Mouse (Mus musculus): ENCODE data around the gene Gm45062.

Gm45062 gene

GRCm38 (mm10) chr6:8368198-8368864 lies 109.1 kb downstream of the Gm45062 start:
- ATAC-seq (ENCODE audit: low TSS enrichment) = no peak

GRCm38 (mm10) chr6:8370624-8371023 lies 111.4 kb downstream of the Gm45062 start:
- ATAC-seq (ENCODE audit: low TSS enrichment) = no peak

GRCm38 (mm10) chr6:8373051-8373450 lies 113.8 kb downstream of the Gm45062 start:
- no peak for ATAC-seq (ENCODE audit: low TSS enrichment)

DNA sequence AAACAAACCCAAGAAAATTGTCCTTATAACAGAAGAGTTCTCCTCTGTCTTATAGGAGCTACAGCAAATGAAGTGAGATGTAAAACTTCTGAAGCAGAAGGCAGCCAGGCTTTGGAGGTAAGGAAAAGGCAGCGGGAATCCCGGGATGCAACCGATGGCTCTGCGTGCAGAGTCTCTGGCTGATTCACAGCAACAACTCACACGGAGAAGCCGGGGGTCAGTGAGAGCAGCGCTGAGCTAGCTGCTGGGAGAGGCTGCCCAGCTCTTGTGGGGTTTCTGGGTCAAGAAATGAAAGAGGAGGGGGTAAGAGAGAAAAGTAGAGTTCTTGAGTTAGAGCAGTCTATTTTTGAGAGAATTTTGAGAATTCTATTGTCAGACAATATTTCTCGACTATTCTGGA lies 114.6 kb downstream of the Gm45062 start:
- ATAC-seq (ENCODE audit: low TSS enrichment) = peak; percentile 75

DNA sequence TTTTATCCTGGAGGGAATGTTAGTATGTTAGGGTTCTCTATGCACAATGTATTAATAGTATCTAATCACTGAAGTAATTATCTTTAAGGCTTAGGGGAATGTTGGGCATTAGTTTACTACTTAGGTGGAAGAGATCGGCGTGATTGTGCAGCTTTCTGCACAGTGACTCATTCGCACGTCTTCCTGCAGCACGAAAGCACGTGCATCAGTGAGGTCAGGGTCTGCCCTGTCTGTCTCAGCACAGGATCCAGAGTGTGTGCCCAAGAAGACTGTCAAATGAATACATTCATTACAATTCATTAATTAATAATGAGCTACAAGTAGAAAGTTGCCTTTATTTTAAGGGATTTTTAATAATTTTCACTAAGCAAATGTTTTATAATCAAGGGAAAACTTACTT lies 115.0 kb downstream of the Gm45062 start:
- ATAC-seq (ENCODE audit: low TSS enrichment) = no peak

DNA sequence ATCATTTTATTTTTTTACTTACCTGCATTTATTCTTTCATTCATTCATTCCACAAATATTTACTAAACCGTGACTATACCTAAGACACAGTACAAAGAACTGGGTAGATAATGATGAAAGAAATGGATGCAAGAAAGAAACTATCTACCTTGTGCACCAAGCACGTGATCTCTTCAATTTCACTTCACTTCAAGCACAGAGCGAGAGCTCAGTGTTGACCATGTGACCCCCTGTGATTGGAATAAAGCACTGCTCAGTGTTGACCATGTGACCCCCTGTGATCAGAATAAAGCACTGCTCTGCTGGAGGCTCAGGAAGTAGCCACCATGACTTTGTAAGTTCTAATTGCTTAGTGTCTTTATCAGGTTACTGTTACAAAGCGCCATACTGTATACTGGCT lies 115.5 kb downstream of the Gm45062 start:
- ATAC-seq (ENCODE audit: low TSS enrichment) = no peak

- no peak for ATAC-seq (ENCODE audit: low TSS enrichment)
Measured at GRCm38 (mm10) chr6:8376351-8376750, 117.1 kb downstream of the Gm45062 start.

DNA sequence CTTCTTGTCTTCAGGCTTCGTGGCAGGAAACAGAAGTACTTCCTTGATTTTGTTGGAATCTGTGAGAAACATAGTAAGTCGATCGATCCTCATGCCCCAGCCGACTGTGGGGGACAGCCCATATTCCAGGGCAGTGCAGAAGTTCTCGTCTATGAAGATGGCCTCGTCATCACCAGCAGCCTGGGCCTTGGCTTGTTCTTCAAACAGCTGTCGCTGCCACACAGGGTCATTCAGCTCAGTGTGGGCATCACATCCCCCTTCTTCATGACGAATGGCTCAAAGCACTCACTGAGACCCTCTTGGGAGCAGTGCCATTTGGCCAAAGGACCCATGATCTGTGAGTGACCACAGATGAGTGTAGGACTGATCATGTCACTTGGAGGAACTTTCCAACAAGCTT lies 118.4 kb downstream of the Gm45062 start:
- ATAC-seq (ENCODE audit: low TSS enrichment) = no peak

GRCm38 (mm10) chr6:8389307-8389706 lies 130.1 kb downstream of the Gm45062 start:
- no peak for ATAC-seq (ENCODE audit: low TSS enrichment)

DNA sequence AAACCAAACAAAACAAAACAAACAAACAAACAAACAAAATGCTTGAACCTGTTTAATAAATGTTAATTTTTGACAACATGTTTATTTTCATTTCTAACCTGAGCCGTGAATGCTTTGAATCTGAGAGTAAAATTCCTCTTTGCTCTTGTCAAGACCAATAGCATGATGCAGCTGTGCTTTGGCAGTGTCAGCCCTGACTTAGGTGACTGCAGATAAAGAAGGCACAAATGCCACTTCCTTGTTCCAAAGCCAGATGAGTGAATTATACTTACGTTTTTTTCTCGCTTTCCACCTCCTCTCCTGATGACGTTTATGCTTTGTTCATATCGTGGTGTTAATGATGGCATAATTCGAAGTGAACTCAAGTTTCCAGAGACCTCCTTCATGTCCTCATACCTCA lies 131.0 kb downstream of the Gm45062 start:
- no peak for ATAC-seq (ENCODE audit: low TSS enrichment)

DNA sequence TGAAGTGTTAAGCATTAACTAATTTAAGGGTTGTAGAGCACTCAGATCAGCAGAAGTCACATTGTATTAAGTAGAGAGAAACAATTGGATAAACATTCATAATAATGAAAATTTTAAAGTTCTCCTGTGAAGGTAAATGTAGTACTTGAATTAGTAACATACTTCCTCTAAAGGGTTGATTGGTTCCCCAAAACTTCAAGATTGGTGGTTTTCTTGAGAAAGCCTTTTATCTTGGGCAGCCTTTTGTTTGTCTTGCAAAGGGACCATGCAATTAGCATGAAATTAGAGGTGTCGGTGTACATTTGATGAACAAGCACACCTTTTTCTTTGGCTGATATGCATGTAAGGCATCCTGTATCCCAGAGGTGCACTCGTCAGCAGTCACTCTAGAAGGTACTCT lies 131.7 kb downstream of the Gm45062 start:
- ATAC-seq (ENCODE audit: low TSS enrichment) = no peak

GRCm38 (mm10) chr6:8393029-8393428 lies 133.8 kb downstream of the Gm45062 start:
- no peak; the same call in 1 of the 2 replicates for ATAC-seq (ENCODE audit: low TSS enrichment)

- ATAC-seq (ENCODE audit: low TSS enrichment) = no peak
Measured at GRCm38 (mm10) chr6:8394044-8394443, 134.8 kb downstream of the Gm45062 start.

- no peak for ATAC-seq (ENCODE audit: low TSS enrichment)
Measured at GRCm38 (mm10) chr6:8395061-8395460, 135.8 kb downstream of the Gm45062 start.

DNA sequence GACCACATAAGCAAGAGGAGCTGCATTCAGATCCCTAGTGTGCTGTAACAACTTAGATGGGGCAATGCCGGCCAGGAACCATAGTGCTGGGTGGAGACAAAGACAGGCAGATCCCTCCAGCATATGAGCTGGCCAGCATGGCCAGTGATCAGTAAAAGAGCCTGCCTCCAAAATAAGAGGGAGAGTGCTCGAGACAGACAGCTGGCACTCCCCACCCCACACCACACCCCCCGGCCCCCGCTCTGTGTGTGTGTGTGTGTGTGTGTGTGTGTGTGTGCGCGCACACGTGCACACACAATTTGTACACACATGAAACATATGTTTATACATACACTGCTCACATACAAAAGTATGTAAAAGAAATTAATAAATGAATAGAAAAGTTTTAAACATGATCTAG lies 138.0 kb downstream of the Gm45062 start:
- no peak for ATAC-seq (ENCODE audit: low TSS enrichment)

DNA sequence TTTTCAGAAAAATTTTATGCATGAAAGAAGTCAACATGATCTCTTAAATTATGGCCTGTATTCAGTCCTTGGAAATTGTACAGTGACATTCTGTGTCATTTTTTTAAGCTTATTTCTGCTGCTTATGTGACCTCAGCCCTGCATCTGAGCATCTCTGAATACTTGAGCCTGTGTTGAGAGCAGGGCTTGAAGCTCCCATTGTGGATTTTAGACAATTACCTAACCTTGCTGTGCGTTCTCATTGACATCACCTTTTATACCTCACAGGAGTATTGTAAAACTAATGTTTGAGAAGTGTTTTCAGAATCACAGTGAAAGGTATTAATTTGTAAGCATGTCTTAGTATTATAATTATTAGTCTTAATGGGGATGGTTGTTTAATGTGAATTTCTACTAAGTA lies 140.5 kb downstream of the Gm45062 start:
- ATAC-seq (ENCODE audit: low TSS enrichment) = no peak

DNA sequence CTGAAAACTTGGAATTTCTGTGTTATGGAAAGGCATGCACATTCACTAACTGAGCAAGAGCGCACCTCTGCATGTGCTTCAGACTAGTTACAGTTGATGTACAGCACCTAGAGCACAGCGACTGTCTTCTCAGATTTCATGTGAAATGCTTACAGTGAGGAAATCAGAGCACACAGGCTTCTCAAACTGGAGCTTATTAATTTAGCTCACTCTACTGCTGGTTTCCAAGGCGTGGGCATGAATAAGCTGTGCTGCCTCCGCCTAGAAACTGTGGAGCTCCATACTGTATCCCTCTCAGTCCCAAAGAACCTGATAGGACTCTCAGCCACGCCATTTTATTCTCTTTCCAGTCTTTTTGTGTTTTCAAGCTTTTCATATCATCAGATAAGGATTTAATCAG lies 143.9 kb downstream of the Gm45062 start:
- peak; percentile 94 for ATAC-seq (ENCODE audit: low TSS enrichment)

DNA sequence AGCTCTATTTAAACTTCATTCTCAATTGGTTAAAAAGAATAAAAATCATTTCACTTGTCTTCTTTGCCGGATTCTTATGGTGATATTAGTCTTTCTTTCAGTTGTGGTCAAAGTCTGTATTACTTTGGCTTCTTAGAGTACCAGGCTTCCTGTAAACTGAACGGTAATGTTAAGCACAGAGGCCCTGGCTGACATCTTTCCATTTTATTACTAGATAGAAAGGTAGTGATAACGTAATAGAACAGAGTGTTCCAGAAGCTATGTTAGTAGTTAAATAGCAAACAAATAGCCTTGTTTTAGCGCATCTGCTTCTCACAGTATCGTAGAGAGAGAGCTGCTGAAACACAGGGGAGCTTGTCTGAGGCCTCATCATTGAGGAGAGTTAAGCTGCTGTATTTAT lies 146.6 kb downstream of the Gm45062 start:
- no peak for ATAC-seq (ENCODE audit: low TSS enrichment)

DNA sequence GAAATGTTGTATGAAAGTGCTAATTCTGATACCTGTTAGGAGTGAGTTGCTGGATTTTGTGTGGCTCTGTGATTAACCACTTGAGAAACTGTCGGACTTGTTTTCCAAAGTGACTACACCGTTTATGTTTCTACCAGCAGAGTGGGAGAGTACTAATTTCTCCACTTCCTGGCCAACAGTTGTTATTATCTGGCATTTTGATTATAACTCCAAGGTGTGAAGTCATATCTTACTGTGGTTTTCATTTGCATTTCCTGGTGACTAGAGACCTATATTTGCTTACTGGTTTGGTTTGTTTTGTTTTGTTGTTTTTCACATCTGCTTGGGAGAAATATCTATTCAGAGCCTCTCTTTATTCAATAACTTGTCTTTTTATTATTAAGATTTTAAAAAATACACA lies 149.1 kb downstream of the Gm45062 start:
- ATAC-seq (ENCODE audit: low TSS enrichment) = no peak

- no peak for ATAC-seq (ENCODE audit: low TSS enrichment)
Measured at GRCm38 (mm10) chr6:8409865-8410264, 150.6 kb downstream of the Gm45062 start.

- ATAC-seq (ENCODE audit: low TSS enrichment) = peak; percentile 70
Measured at GRCm38 (mm10) chr6:8412845-8413598, 153.8 kb downstream of the Gm45062 start.

GRCm38 (mm10) chr6:8414020-8414419 lies 154.8 kb downstream of the Gm45062 start:
- ATAC-seq (ENCODE audit: low TSS enrichment) = peak; percentile 69

- ATAC-seq (ENCODE audit: low TSS enrichment) = no peak
Measured at GRCm38 (mm10) chr6:8415823-8416222, 156.6 kb downstream of the Gm45062 start.

Measured in frontal cortex, adult (tissue).